Mouse (Mus musculus) left cerebral cortex, adult 2 months (tissue): ENCODE measurements at regions not wholly inside any gene's neighbourhood (a gene's known extent, or its start where the extent isn't known, plus 50 kb on each side); places are given as distances from the start of the nearest gene placed in this dataset.

Experiments used
- DNase-seq, 2 experiments: peaks; one replicate each; pipeline ENCODE4 v3.0.0; 2021 to 2022; ENCODE audit warnings: low spot score in 2 of 2, mixed read lengths in 1 of 2; ENCODE audit errors: extremely low spot score in 1 of 2
- H3K27ac ChIP-seq: fragments of 200-600 bp; 2 replicates; pipeline ENCODE4 v1.8.1; 2022
- H3K4me3 ChIP-seq: fragments of 200-600 bp; 2 replicates; pipeline ENCODE4 v1.8.1; 2022
- CTCF ChIP-seq: fragments of 200-600 bp; IDR thresholded peaks from 2 replicates; pipeline ENCODE4 v1.8.1; 2022; ENCODE audit warnings: antibody characterized with exemption, mild to moderate bottlenecking, moderate library complexity
- intact Hi-C: fragments of 180-260 bp; cut with DNase I; formaldehyde crosslinking; loops from one replicate; pipeline ENCODE4 v1.15.1; 2025

DNA sequence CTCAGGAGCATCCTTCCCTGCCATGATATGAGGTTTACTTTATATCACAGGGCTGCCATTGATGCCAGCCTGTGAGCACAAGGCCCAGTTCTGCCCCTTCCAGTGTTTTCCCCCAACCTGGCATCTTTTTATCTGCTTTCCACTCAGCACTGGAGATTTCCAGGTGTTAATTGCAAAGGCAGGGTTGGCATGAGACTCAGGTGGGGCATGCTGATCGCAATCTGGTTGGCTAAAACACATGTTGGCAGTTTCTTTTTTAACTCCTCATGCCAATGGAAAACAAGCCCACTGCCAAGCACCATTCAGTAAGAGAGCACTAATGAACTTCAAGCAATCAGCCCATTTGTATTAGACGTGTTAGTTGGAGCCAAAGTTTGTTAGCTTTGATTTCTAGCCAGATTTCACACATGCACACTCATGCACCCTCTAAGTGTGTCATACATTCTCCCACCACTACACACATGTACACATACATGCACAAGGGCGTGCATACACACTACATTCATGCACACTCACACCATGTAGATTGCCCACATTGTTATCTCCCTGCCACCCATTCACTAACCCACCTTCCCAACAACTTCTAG is 192.5 kb upstream of the Gmds start:
- no peak for DNase-seq
- TF ChIP-seq CTCF: no peak
- H3K27ac ChIP-seq: no peak overlapping the region
- intact Hi-C loops: no loop called here
- H3K4me3 ChIP-seq: no peak overlapping the region

- H3K4me3 ChIP-seq: no peak overlapping the region
- no peak for DNase-seq
- TF ChIP-seq CTCF: no peak
- intact Hi-C loops: no loop called here
- H3K27ac ChIP-seq: no peak overlapping the region
Measured at GRCm38 (mm10) chr13:32518611-32519344, 180.2 kb upstream of the Gmds start.

- intact Hi-C loops: no loop called here
- Histone ChIP-seq H3K27ac (no peak overlapping the region), H3K4me3 (no peak overlapping the region)
- no peak for TF ChIP-seq CTCF
- DNase-seq: no peak
Measured at GRCm38 (mm10) chr13:32517514-32517913, 179.0 kb upstream of the Gmds start.

GRCm38 (mm10) chr13:32509231-32510023 is 170.9 kb upstream of the Gmds start:
- intact Hi-C loops: no loop called here
- no peak for DNase-seq
- no peak for TF ChIP-seq CTCF
- Histone ChIP-seq H3K4me3 (no peak overlapping the region), H3K27ac (no peak overlapping the region)

GRCm38 (mm10) chr13:32508447-32508846 is 169.9 kb upstream of the Gmds start:
- no peak for TF ChIP-seq CTCF
- DNase-seq: no peak
- Histone ChIP-seq H3K4me3 (no peak overlapping the region), H3K27ac (no peak overlapping the region)
- intact Hi-C loops: no loop called here

GRCm38 (mm10) chr13:32507825-32508224 is 169.3 kb upstream of the Gmds start:
- intact Hi-C loops: no loop called here
- DNase-seq: no peak
- H3K4me3 ChIP-seq: no peak overlapping the region
- H3K27ac ChIP-seq: no peak overlapping the region
- TF ChIP-seq CTCF: no peak

DNA sequence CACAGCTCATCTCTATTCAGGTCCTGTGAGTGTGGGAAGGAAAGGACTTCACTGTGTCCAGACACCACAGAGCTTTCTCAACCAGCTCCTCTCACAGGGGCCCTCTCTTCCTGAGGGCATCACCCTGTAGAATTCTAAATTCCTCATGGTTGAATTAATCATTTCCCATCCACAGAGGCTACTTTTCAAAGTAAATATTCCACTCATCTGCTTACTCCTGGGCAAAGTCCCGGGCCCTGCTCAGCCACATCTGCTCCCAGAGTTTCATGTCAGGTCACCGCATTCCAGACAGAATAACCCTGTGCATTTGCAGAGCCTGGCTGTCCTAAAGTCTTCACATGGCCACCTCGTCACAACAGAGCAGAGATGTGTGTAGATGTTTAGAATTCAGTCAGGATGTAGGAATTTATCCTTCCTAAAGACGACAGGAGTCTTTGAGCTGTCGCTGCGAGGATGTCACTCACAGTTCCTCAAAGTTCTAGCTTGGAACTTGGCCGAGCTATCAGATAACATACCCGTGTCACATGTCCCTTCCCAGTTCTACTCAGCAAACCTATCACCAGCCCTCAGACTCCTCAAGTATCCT is 159.8 kb upstream of the Gmds start:
- TF ChIP-seq CTCF: no peak
- no peak for DNase-seq
- Histone ChIP-seq H3K4me3 (no peak overlapping the region), H3K27ac (no peak overlapping the region)
- intact Hi-C loops: loop anchor here (10.0 kb wide), 1 partner anchor 183 kb away; no protein-coding TSS in a partner anchor

DNA sequence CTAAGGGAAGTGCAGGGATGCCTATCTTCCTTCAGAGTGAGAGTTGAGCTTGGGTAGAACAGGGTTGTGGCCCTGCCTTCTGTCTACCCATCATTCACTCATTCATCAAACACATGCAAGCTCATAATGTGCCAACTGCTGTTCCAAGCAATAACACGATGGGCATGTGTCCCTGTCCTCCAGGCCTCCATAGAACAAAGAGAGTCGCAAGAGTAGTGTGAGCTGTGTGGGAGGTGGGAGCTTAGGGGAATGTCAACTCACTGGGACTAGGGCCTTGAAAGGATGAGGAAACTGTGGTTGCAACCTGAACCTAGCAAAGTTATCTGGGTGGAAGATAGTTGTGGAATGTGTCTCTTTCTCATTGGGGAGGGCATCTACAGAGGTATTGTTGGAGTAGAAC is 157.7 kb upstream of the Gmds start:
- intact Hi-C loops: loop anchor here (10.0 kb wide), 1 partner anchor 181 kb away; no protein-coding TSS in a partner anchor
- no peak for TF ChIP-seq CTCF
- Histone ChIP-seq H3K27ac (no peak overlapping the region), H3K4me3 (no peak overlapping the region)
- DNase-seq: no peak

- intact Hi-C loops: loop anchor here (10.0 kb wide), 1 partner anchor 180 kb away; no protein-coding TSS in a partner anchor
- Histone ChIP-seq H3K27ac (no peak overlapping the region), H3K4me3 (no peak overlapping the region)
- DNase-seq: no peak
- TF ChIP-seq CTCF: no peak
Measured at GRCm38 (mm10) chr13:32495063-32495462, 156.5 kb upstream of the Gmds start.

DNA sequence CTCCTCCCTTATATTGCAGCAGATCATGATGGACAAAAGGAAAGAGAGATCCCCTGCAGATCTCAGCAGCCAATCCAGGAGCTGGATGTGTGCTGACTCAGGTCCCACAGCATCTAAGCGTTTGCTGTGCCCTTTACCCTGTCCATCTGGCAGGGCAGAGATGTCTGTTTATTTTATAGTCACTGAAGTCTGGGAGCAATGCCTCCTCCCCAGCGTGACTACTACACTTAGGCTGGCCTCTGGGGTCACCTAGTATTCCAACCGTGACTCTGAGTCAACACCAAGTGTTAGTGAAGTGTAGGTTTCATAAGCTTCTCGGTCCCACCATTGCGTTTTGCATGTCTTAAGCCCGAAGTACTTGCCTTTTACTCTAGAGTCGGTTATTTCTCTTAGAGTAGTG is 155.3 kb upstream of the Gmds start:
- no peak overlapping the region for H3K27ac ChIP-seq
- intact Hi-C loops: loop anchor here (2.0 to 10.0 kb wide), 2 partner anchors 179 to 693 kb away; no protein-coding TSS in a partner anchor
- no peak for DNase-seq
- H3K4me3 ChIP-seq: no peak overlapping the region
- TF ChIP-seq CTCF: no peak

DNA sequence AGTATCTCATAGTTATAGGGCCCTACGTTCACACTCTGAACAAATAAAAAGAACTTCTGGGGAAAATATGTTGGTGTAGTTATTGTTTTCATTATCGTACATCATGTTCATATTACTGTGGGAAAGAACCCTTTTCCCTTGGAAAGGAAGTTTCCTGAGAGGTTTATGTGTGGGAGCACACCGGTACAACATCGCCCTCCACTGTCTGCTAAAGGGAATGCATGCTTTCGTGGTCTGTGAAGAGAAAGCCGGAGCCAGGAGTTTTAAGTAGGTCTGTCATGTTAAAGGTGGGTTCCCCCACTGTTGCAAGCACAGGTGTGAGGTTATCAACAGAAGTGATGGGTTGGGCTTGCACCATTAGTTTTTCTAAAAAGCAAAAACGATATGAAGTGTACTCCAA is 154.8 kb upstream of the Gmds start:
- Histone ChIP-seq H3K4me3 (peak overlapping the region; percentile 1; the same call in 1 of the 2 replicates), H3K27ac (no peak overlapping the region)
- peak; percentile 52 to 63 for DNase-seq
- intact Hi-C loops: loop anchor here (2.0 to 10.0 kb wide), 2 partner anchors 179 to 693 kb away; no protein-coding TSS in a partner anchor
- TF ChIP-seq CTCF: peak; percentile 82
